Mouse (Mus musculus) lung, postnatal 10 days (tissue): Measurements from ENCODE around the gene Toe1.
"Not testable (repeated sequence)": the region's sequence is repeated elsewhere in the genome, so short reads cannot be mapped to it uniquely, and the experiment has no call there.

Experiments used
- DNase-seq: peaks from one replicate; pipeline ENCODE4 v3.0.0; 2021

Toe1 gene

DNA sequence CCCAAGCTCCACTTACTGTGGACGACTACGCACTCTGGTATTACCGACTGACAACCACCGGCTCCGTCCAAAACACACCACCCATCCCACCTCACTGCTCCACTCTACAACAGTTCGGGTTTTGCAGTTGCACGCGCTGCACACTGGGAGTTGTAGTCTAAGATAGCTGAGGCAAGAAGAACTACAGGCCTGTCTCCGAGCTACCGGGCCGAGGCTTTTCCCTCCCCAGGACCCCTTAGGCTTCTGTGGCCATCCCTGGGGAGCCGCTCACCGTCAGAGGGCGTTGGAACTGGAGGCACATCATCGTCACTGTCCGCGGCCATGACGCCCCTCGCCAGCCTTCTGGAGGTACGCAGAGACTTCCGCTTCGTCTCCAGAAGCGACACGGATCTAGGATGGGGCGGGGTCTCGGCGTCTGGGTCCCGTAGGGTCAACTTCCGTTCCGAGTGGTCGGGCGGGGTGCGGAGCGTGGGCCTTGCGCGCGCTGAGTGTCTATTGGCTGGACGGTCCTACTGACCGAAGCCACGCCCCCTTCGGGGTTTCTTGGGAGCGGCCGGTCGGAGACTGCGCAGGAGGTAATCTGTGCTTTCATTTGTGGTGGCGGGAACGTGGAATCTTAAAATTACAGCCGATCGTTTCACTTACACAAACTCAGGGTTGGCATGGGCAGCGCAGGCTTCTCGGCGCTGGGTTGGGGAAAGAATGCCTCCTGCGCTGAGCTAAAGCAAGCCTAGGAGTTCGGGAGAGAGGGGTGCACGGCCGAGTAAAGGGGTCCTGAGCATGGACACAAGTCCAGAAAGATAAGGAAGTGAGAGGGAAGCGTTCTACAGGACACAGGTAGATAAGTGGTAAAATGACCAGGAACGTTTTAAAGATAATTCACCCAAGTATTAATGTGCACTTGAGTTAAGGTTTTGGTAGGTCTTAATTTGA lies at the start of gene Toe1, which contains the start of gene Mutyh:
Toe1 (minus strand) TSS at position 444 of the 933 bp plus-strand sequence.
Mutyh (plus strand) TSS at position 527 of the 933 bp plus-strand sequence.
- DNase-seq = peak; percentile 97

DNA sequence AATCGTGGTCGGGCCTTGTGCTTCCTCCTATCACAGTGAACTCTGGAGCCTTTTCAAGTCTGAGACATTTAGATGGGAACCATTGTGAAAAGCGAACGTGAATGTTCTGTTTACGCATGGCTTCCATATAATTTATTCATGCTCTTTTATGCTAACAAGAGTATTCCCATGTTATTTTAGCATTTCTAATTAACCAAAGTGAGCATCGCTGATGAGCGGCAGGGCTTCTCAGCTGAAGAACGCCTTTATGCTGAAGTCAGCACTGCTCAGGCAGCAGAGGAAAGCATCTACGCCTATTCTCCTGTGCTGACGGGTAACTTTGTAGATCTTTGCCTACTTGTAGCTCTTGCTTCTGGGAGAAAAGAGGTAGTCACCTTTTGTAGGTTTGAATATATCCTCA lies 49.8 kb upstream of the Toe1 start:
- no peak for DNase-seq

DNA sequence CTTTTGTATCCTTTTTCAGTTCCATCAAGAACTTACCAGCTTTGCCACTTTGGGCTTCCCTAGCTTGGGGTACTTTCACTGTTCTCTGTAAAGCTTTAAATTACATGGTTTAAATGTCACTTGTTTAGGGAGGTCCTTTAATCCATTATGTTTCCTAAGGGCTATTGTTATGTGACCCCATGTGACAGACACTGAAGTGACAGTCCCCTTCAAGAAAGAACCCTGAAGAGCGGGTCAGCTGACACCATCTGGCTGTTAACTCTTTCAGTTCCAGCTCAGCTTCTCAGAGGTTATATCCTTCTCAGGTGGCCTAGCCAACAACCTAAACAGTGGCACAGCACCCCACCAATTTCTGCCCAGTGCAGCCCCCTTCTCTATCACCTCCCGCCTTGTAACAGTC lies 46.8 kb upstream of the Toe1 start:
- no peak for DNase-seq

DNA sequence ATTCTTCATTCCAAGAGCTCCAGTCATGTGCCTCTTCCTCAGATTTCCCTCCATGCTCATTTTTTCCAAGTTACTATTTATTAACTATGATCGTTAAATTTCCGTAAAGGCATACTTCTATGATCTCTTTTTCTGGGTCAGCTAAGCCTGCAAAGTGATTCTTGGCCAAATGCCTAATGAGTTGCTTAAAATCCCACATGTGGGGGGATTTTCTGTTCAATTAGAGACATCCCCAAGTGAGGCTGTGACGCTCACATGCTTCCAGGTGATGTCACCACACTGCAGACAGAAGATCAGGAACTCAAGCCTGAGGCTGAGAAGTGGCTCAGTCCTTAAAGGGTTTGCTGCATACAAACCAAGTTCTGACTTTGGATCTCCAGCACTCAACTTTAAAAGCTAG lies 42.5 kb upstream of the Toe1 start:
- no peak for DNase-seq

DNA sequence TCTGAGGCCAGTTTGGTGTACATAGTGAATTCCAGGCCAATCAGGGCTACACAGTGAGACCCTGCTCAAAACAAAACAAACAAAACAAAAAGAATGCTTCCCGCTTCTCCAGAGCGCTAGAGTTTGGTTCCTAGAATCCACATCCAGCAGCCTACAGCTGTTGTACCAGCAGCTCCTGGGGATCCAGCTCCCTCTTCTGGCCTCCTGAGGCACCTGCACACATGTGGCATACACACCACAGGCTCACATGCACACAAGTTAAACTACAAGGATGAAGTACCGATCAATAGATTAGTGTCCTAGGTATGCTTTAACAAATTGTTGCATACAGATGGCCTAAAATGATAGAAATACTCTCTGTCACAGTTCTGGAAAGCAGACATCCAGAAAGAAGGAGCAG lies 36.9 kb upstream of the Toe1 start:
- no peak for DNase-seq

DNA sequence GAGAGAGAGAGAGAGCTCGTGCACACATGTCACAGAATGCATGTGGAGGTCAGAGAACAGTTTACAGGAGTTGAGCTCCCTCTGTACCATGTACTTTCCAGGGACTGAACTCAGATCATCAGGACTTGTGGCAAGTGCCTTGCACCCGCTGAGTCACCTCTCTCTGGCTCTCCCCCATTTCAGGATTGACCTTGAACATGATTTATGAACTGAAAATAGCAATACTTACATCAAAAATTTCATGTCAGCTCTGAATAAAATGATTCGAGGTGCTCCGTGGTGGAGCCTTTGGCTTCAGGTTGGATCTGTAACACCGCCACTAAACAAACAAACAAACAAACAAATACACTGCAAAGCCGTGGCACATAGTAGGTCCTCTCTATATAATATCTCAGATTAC lies 33.4 kb upstream of the Toe1 start:
- no peak for DNase-seq

DNA sequence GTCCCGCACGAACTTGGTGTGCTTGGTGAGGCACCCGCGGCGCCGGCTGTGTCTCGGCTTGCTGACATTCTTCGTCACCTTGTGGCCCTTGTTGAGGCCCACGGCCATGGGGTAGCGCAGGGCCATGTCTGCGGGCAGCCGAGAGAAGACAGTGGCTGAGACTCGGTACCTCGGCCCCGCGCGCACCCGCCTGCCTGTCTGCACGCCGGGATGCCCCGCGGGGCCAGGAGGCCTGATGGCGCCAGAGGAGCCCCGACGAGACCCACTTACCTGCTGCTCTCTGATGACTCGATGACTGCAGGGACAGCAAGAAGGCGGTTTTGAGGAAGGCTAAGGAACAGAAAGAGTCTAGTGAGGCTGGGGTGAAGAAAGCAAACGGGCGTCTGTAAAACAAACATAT lies 32.7 kb upstream of the Toe1 start:
- not testable (repeated sequence) for DNase-seq

DNA sequence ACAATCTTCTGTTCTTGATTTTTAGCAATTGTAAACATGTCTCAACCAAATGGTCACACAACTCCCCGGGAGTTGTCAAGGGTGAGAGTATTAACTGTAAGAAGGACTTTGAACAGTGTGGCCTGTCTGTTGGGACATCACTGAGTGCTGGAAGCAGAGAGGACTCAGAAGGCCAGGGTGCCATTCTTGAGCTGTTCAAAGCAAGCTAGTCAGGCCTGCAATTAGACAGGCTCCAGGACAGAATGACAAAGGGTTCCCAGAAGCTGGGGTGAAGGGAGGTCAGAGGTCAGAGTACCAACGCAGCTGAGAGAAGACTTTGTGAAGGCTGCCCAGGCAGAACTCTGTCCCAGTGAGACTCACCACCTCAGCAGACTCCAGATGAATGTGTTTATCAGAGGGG lies 31.6 kb upstream of the Toe1 start:
- DNase-seq = no peak

DNA sequence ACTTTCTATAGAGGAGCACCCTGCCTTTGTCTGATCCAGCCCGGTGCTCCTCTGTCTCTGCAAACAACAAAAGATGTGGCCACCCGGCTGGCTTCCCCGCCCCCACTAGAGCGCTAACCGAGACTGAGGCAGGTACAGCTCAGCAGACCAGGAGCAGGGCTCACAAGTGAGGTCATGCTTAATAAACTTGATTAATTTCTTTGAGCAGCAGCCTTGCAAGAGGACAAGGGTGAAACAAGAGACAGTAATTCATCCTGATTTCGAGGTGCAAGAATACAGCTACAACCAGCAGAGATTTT lies 22.6 kb upstream of the Toe1 start:
- DNase-seq = no peak

DNA sequence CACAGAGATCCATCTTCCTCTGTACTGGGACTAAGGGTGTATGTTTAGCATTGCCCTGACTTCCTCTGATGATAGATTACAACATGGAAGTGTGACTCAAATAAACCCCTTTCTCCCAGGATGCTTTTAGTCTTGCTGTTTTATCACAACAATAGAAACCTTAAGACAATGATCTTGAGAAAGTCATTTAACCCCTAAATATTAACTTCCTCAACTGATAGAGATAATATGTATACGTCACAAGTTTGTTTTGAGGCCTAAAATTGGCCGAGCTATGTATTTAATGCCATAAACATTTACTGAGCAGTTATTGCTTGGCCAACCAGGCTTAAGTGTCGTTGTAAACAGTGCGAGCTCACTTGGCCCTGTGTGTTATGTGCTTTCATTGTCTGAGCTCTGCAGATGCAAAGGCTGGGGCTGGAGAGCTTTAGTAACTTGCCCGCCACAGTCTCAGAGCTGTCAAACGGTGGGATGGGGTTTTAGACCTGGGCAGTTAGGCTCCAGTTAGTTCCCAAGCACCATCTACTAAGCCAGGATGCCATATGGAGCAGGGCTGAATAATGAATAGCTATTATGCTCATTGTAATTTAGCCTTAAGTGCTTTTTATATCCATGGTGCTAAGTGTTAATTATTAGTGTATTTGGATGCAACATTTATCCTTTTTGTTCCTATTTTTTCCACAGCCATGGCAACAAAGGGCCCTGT lies 22.1 kb upstream of the Toe1 start:
- DNase-seq = peak; percentile 54

DNA sequence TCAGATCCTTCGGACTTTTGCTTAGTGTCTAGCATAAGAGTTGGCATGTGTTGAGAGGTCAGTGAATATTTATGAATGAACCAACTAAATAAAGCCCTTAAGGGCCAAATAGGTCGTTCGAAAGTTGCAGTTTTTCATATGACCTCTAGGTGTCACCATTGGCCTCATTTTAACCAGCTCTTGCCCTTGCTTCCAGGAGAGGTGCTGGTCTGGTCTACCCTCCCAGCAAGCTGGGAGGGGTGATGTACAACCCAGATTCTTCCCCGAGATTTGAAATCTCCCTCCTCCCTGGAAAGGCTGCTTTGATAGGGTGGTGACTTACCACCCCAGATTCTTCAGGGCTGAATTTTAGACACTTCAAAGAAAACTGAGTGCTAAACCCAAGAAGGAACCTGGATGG lies 20.4 kb upstream of the Toe1 start:
- DNase-seq = peak; percentile 64

DNA sequence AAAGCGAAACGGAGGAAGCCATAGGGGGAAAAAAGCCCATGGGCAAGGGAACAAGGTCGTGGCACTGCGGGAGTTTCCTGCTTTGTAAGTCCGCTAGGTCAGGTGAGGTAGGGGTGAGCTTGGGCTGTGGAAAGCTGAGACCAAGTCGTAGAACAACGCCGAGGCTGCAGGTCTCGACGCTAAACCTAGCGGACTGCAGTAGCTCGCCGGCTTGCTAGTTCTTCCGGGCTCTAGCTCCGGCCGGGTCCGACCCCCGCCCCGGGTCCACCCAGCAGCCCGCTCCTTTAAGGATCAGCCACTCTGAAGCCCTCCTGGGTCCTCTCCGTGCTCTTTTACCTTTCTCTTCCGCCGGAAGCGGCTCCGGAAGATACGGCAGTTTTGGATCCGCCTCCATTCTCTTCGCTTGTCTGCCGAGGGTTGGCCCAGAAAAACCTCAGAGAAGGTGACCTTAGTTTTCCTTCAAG lies 17.1 kb upstream of the Toe1 start:
- DNase-seq = peak; percentile 70

DNA sequence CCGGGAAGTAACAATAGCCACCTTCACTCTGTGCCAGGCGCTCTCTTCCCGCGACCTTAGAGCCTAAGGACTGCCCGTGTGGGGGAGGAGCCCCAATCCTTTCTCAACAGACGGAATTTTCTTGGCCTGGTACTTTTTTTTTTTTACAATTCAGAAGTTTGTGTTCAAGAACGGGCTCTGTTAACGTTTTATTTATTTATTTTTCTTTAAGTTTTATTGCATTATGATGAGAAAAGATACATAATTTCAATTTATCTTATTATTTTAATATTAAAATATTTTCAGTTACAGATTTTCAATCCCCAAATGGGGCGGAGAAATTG lies 14.2 kb upstream of the Toe1 start, which contains the start of gene Hpdl:
Hpdl (minus strand) TSS at position 14 of the 323 bp plus-strand sequence.
- DNase-seq = no peak

DNA sequence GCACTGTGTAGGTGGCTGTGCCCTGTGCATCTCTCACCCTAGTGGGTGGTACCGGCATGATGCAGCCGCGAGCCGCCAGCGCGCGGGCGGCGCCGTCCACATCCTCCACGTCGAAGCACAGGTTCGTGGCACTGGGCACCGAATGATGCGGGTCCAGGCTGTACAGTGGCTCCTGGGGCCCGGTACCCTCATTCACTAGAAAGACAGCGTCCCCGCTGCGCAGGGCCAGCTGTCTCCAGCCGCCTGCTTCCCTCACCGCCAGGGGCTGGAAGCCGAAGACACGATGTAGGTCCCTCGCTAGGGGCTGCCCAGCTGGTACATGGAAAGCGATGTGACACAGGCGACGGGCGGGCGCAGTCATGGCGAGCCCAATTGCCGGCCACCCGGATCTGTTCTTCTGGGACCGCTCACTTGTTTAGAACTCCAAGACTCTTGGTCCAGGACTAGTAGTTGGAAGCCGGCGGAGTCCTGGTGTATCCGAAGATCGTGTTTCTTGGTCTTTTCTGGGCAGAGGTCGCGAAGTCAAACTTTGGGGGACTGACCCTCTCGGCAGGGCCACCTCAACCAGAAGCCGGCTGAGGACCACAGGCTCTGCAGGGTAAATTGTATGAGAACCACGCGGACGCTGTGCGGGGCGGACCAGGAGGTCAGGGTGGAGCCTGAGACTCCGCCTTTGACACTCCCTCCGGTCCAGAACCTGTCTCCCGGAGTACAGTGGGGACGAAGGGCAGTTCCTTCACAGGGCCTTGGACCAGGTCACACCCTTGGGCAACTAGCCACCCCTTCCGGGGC lies 13.7 kb upstream of the Toe1 start:
- DNase-seq = peak; percentile 84

DNA sequence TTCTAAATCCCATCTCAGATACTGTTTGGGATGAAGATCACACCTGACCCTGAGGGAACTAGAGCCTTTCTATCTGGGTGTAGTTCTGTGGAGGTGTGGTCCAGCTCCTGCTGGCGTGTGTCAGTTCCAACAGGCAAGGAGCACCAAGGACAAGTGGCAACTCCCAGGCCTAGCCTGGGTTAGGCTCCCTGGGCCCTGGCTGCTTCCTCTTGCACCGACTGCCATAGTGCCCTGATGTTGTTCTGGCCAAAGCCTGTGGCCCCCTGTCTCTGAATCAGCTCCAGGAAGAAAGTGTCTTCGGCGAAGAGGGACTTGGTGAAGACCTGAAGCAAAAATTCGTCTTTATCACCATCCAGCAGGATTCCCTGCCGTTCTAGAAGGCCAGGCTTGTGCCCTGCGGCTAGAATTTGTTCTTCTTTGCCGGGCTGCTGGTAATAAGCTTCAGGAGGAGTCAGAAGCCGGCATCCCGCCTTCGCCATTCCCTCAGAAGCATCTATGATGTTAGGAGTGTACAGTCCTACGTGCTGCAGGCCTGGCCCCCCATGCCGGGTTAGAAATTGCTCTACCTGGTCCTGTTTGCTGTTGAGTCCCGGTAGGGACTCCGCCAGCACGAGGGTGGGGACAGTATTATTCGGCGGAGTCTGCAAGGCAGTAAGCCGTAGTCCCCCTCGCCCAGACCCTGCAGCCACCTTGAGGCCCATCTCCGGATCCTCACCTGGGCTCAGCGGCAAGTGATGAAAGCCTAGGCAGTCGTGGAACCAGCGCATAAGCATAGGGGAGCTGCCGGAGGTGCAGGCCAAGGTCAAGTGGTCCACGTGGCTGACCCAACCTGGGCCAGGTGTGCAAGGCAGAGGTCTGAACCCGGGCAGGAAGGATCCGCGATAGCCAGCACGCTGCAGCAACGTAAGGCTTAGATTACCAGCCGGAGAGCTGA lies 12.8 kb upstream of the Toe1 start:
- no peak for DNase-seq

DNA sequence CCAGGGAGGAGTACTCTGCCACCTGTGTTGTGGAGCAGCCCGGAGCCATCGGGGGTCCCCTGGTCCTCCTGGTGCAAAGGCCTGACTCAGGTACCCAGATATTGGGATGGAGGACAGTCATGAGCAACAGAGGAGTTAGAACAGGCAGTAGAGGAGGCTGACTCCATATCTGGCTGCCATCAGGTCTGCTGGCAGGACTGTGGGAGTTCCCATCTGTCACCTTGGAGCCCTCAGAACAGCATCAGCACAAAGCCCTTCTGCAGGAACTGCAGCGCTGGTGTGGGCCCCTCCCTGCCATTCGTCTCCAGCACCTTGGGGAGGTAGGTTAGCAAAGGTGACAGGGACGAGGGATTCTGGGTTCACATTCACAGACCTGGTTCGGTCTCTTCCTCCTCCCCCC lies 10.0 kb upstream of the Toe1 start:
- no peak for DNase-seq

DNA sequence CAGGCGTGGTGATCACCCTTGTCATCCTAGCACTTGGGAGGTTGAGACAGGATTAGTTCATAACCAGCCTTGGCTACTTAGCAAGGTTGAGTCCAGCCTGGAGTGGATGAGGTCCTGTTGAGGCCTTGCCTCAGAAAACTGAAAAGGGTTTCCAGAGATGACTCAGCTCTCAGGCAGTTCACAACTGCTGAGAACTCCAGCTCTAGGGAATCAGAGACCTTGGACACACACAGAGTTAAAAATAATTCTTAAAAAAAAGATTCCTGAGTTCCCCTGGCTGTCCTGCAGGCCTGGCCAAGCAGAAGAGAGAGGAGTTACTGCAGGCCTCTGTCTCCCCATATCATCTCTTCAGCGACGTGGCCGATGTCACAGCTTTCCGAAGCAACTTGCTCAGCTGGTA lies 7.8 kb upstream of the Toe1 start:
- no peak for DNase-seq

DNA sequence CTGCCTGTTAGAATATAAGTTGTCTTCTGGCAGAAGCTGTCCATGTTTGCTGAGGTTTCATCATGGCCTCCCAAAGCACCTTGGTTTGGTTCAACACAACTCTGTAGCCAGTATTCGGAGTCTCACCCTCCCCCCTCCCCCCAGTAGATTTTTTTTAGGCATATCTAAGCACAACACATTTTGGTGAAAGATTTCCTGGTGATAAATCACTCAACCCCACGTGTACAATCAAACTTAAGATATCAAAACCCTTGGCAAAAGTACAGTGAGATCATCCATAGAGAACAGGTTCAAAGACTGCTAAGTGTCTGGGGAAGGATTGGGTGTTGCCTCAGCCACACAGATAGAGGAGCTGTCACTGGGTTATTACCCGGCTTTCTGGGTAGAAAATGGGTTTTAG lies 3.6 kb upstream of the Toe1 start:
- no peak for DNase-seq

DNA sequence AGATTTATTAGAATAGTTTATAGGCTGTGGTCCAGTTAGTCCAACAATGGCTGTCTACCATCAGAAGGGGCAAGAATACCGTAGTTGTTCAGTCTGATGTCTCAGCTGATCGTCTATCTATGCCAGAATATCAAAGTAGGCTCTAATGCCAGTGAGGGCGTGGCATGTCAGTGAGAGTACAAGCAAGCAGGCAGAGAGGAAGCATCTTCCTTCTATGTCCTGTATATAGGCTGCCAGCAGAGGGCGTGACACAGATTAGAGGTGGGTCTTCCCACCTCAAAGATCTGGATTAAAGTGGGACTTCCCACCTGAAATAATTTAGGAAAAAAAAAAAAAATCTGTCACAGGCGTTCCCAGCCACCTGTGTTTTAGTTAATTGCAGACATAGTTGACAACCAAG lies 7.5 kb downstream of the Toe1 start:
- peak; percentile 36 for DNase-seq

DNA sequence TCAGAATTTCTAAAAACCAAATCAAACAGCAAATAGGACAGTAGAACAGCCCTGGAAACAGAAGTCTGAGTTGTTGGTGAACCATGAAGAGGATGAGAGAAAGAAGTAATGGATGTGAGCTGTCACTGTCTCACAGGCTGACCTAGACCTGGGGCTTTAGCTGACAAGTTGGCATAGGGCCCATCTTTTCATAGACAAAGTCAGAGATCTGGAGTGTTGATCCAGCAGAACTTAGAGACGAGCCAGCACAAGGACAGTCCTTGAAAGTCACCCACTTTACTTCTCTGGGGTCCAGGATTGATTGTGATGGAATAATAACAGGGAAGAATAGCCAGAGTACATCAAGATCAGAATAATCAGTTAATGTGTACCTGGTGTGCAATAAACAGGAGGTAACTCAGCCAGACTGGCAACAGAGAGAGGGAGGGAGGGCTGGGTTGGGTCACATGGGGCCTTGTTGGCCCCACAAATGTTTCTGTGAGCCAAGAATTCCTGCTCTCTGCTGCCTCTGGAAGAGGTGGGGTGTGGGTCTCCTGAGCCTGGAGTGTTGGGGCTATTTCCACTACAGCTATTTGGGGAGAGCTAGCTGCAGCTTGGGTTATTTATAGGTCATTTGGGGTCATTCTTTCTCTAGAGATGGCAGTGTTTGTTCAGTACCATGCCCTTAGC lies 10.9 kb downstream of the Toe1 start:
- no peak for DNase-seq

DNA sequence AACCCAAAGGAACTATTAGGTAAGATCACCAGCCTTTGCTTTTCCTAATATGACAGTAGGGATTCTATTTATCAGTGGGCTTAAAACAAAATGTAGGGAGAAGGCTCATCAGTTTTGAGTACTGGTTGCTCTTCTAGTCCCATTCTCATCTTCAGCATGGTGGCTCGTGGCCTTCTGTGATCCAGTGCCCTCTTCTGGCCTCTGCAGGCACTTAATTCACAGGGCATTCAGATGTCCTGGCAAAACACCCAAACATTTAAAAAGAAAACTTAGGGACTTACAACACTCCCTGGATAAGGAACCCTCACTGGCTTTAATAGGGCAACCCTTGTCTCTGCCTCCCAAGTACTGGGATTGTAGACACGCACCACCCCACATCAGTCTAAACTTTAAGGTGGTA lies 13.2 kb downstream of the Toe1 start:
- no peak for DNase-seq

DNA sequence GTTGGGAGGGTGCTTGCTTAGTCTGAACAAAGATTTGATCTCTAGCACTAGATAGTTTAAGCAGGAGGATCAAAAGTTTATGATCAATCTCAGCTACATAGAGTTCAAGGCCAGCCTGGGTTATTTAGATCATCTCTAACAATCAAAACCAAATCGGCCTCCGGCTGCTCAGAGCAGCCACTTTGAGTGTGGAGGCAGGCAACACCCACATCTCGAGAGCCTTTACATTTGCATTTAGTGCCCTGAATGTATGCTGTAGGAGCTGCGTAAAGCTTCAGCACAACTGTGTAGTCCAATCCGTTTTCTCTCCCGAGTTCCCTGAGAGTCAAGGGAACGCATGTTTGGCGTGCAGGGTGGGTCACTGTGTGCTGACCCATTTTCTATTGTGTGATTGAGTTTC lies 15.0 kb downstream of the Toe1 start:
- no peak for DNase-seq
